Mouse (Mus musculus): Measurements from ENCODE around the gene Tbcb. TPM values are rescaled to one million over a fixed set of nuclear protein-coding genes. Genes with fewer than 3 reads are reported as not detected.

Gene Tbcb
- total RNA-seq (2023), result 10 to 100 TPM; 47.2 to 53.8 TPM

GRCm38 (mm10) chr7:30231669-30232454 is at the start of gene Tbcb, which contains the start of gene Polr2i:
Gene Tbcb, minus strand, starts transcription at chr7:30232272.
Gene Polr2i, plus strand, starts transcription at chr7:30231948.

GRCm38 (mm10) chr7:30279951-30280669 is 48.0 kb upstream of the Tbcb start, which contains the start of the genes Thap8 and Wdr62:
Gene Thap8, plus strand, starts transcription at chr7:30280094.
Gene Wdr62, minus strand, starts transcription at chr7:30280419.

GRCm38 (mm10) chr7:30235625-30236024 is 3.6 kb upstream of the Tbcb start, which contains the start of gene Ovol3:
Gene Ovol3, minus strand, starts transcription at chr7:30235725.

GRCm38 (mm10) chr7:30198481-30198971 is 33.5 kb downstream of the Tbcb start, which contains the start of gene Capns1:
Gene Capns1, minus strand, starts transcription at chr7:30198811.

GRCm38 (mm10) chr7:30183879-30184289 is 48.2 kb downstream of the Tbcb start, which contains the start of gene Cox7a1:
Gene Cox7a1, plus strand, starts transcription at chr7:30184144.

Other genes starting within 250 kb of the Tbcb start
- 10 to 100 TPM; 13.3 to 16.3 TPM for gene Zfp568, start 248.3 kb downstream of the Tbcb start, total RNA-seq (2023)
- under 1 TPM; 0.57 to 0.61 TPM for gene Zfp14, start 180.9 kb downstream of the Tbcb start, total RNA-seq (2023)
- under 1 TPM; 0.75 to 0.86 TPM for gene Zfp82, start 159.4 kb downstream of the Tbcb start, total RNA-seq (2023)
- not detected for gene Gm26920, start 141.9 kb downstream of the Tbcb start, total RNA-seq (2023)
- gene Zfp566, start 141.7 kb downstream of the Tbcb start, total RNA-seq (2023), result 1 to 10 TPM in 1 of 2 experiments, under 1 TPM in 1; 0.92 to 1.0 TPM
- gene Zfp260, start 137.5 kb downstream of the Tbcb start, total RNA-seq (2023), result 10 to 100 TPM in 1 of 2 experiments, 1 to 10 TPM in 1; 7.2 to 10.1 TPM
- 1 to 10 TPM; 7.1 to 9.1 TPM for gene Zfp382, start 110.3 kb downstream of the Tbcb start, total RNA-seq (2023)
- 10 to 100 TPM; 14.2 to 16.0 TPM for gene Zfp146, start 62.5 kb downstream of the Tbcb start, total RNA-seq (2023)
- gene Cox7a1, start 48.1 kb downstream of the Tbcb start, total RNA-seq (2023), result 1 to 10 TPM in 1 of 2 experiments, not detected in 1; 1.4 TPM
- gene Capns1, start 33.5 kb downstream of the Tbcb start, total RNA-seq (2023), result 100 to 1,000 TPM; 216 to 218 TPM
- gene Polr2i, start 324 bp downstream of the Tbcb start, total RNA-seq (2023), result 10 to 100 TPM; 29.7 to 30.5 TPM
- gene Ovol3, start 3.5 kb upstream of the Tbcb start, total RNA-seq (2023), result not detected
- gene Thap8, start 47.8 kb upstream of the Tbcb start, total RNA-seq (2023), result 1 to 10 TPM; 1.0 to 1.1 TPM
- gene Wdr62, start 48.1 kb upstream of the Tbcb start, total RNA-seq (2023), result 10 to 100 TPM; 15.1 to 21.7 TPM
- gene Clip3, start 59.5 kb upstream of the Tbcb start, total RNA-seq (2023), result not detected
- 10 to 100 TPM; 11.1 to 13.8 TPM for gene Alkbh6, start 76.4 kb upstream of the Tbcb start, total RNA-seq (2023)
- under 1 TPM in 1 of 2 experiments, not detected in 1; 0.77 TPM for gene Syne4, start 82.5 kb upstream of the Tbcb start, total RNA-seq (2023)
- under 1 TPM; 0.31 to 0.33 TPM for gene E130208F15Rik, start 89.5 kb upstream of the Tbcb start, total RNA-seq (2023)
- gene Sdhaf1, start 91.6 kb upstream of the Tbcb start, total RNA-seq (2023), result 1 to 10 TPM; 2.0 to 3.4 TPM
- gene Lrfn3, start 130.5 kb upstream of the Tbcb start, total RNA-seq (2023), result not detected
- 1,000 to 10,000 TPM; 1,969 to 2,032 TPM for gene Tyrobp, start 181.5 kb upstream of the Tbcb start, total RNA-seq (2023)
- 100 to 1,000 TPM; 116 to 124 TPM for gene Hcst, start 187.6 kb upstream of the Tbcb start, total RNA-seq (2023)
- 10 to 100 TPM; 61.7 to 67.0 TPM for gene Nfkbid, start 189.5 kb upstream of the Tbcb start, total RNA-seq (2023)
- under 1 TPM in 1 of 2 experiments, not detected in 1; 0.35 TPM for gene Aplp1, start 213.3 kb upstream of the Tbcb start, total RNA-seq (2023)
- not detected for gene Kirrel2, start 225.4 kb upstream of the Tbcb start, total RNA-seq (2023)
- gene Nphs1, start 226.0 kb upstream of the Tbcb start, total RNA-seq (2023), result not detected